Mouse (Mus musculus): ENCODE measurements around the gene Camta2. TPM values are rescaled to one million over a fixed set of nuclear protein-coding genes. Genes with fewer than 3 reads are reported as not detected.
A peak's percentile ranks its signal among the peaks of the same experiment; 100 is the strongest.

Camta2 gene
- polyA plus RNA-seq, 2 experiments: 2.1 to 2.7 TPM

DNA sequence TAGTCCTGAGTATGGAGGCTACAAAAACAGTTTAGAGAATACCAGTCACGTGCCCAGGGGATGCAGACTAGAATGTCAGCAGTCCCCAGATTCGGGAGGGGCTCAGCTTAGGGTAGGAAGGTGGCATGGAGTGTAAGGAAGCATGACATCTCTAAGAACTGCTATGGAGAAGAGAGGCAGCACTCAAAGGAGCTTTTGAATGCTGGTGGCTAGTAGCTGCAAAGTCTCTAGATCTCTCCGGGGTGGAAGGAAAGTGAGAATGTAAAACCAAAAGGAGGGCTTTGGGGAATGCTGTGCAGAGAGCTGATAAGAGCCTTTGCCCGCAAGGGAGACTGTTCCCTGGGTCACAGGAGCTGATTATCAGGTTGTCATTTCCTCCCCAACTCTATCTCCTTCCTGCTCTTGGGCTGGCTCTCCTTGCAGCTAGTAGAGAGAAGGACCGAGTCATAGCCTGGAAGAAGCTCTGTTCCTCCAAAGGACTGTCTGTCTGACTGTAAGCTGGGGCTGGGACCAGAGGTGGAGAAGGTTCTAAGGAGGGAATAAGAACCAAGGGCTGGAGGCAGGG is 49.1 kb downstream of the Camta2 start, which contains the start of gene Gp1ba:
Gene Gp1ba, plus strand, starts transcription at position 409 of the 565 bp plus-strand sequence.
- Histone ChIP-seq H3K4me2 (ENCODE audit: low read depth) (peak within 1 kb of the TSS; percentile 74), H3K27ac (peak within 1 kb of the TSS; percentile 93), H3K9me3 (ENCODE audit: control insufficient read depth, low read length) (no peaks in the 10 kb centered on the region), H3K27me3 (ENCODE audit: control insufficient read depth, insufficient read depth, low read length) (no peaks in the 10 kb centered on the region), H3K9ac (replicated peaks) (peak within 1 kb of the TSS; percentile 63), H3K36me3 (replicated peaks; ENCODE audit: control insufficient read depth, insufficient read depth, low read depth) (no peaks in the 10 kb centered on the region), H3K4me3 (ENCODE audit: insufficient read depth in 1 of 2, low read depth in 2 of 2, low read length in 2 of 2) (peak within 1 kb of the TSS; percentile 32 to 41), H3K4me1 (replicated peaks; ENCODE audit: control insufficient read depth in 2 of 2, insufficient read depth in 2 of 2, low read length in 1 of 2) (peaks cover 30 to 35% of the 10 kb centered on the region in 2 experiments)
- DNase-seq (ENCODE audit: low read depth in 3 of 3, low spot score in 3 of 3): peak in 2 of 3 experiments; percentile 65 to 66
- WGBS (ENCODE audit: insufficient replicate concordance): 3% methylated on average over 5 of the region's 5 CpGs
- ATAC-seq (ENCODE audit: insufficient read depth): peak; percentile 87
- peak; percentile 83 for TF ChIP-seq EP300 (IDR thresholded peaks at IDR 0.05; ENCODE audit: low read depth)
- no peak for TF ChIP-seq CTCF (IDR thresholded peaks at IDR 0.05; ENCODE audit: low read depth)

DNA sequence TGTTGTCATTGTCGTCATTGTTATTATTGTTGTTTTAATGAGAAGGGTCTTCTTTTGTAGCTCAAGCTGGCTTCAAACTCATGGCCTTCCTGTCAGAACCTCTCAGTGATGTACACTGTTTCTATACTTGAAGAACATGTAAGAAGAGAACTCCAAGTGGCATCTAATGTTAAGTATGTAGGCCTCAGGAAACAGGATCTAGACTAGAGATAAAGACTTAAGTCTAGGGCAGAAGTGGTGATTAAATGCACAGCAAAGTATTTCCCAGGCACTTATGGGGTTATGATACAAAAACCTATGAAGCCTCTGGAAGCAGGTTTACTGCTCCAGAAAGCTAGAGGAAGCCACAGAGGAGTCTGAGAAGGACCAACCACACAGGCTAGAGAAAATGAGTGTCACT is 49.6 kb downstream of the Camta2 start:
- ATAC-seq (ENCODE audit: insufficient read depth) (peak; percentile 18; the same call in 1 of the 2 replicates), DNase-seq (ENCODE audit: low read depth in 3 of 3, low spot score in 3 of 3) (no peak)
- WGBS (ENCODE audit: insufficient replicate concordance): 24% methylated on average over 1 of the region's 1 CpGs
- Histone ChIP-seq H3K4me2 (ENCODE audit: low read depth) (peak overlapping the region; percentile 74), H3K9ac (replicated peaks) (peak overlapping the region; percentile 63), H3K27me3 (ENCODE audit: control insufficient read depth, insufficient read depth, low read length) (no peaks in the 10 kb centered on the region), H3K4me1 (replicated peaks; ENCODE audit: control insufficient read depth in 2 of 2, insufficient read depth in 2 of 2, low read length in 1 of 2) (peaks cover 30 to 35% of the 10 kb centered on the region in 2 experiments), H3K4me3 (ENCODE audit: insufficient read depth in 1 of 2, low read depth in 2 of 2, low read length in 2 of 2) (peak overlapping the region in 1 of 2 experiments; percentile 32; a peak in 2 of 4 replicates), H3K9me3 (ENCODE audit: control insufficient read depth, low read length) (no peaks in the 10 kb centered on the region), H3K36me3 (replicated peaks; ENCODE audit: control insufficient read depth, insufficient read depth, low read depth) (no peaks in the 10 kb centered on the region), H3K27ac (peak overlapping the region; percentile 93)
- no peak for TF ChIP-seq EP300 (IDR thresholded peaks at IDR 0.05; ENCODE audit: low read depth)
- TF ChIP-seq CTCF (IDR thresholded peaks at IDR 0.05; ENCODE audit: low read depth): no peak

DNA sequence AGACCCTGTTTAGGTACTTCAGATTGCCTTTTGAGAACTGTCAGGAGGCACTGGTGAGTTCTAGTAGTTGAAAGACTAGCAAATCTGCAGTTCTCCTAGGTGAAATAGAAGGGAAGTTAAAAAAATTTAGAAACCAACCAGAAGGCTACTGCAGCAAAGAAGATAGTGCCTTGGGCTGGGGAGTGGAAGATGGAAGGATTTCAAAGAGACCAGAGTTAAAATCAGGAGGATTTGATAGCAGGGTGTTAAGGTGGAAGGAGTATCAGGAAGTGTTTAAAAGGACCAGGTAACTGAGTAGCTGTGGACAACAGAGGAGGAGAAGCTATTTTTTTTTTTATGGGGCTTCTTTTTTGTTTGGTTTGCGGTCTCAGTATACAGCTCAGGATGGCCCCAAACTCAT is 50.1 kb downstream of the Camta2 start:
- Histone ChIP-seq H3K9ac (replicated peaks) (no peak overlapping the region), H3K4me1 (replicated peaks; ENCODE audit: control insufficient read depth in 2 of 2, insufficient read depth in 2 of 2, low read length in 1 of 2) (peaks cover 30 to 35% of the 10 kb centered on the region in 2 experiments), H3K4me3 (ENCODE audit: insufficient read depth in 1 of 2, low read depth in 2 of 2, low read length in 2 of 2) (no peak overlapping the region), H3K27me3 (ENCODE audit: control insufficient read depth, insufficient read depth, low read length) (no peaks in the 10 kb centered on the region), H3K9me3 (ENCODE audit: control insufficient read depth, low read length) (no peaks in the 10 kb centered on the region), H3K36me3 (replicated peaks; ENCODE audit: control insufficient read depth, insufficient read depth, low read depth) (no peaks in the 10 kb centered on the region), H3K4me2 (ENCODE audit: low read depth) (no peak overlapping the region), H3K27ac (peak overlapping the region; percentile 93)
- DNase-seq (ENCODE audit: low read depth in 3 of 3, low spot score in 3 of 3) (no peak), ATAC-seq (ENCODE audit: insufficient read depth) (no peak)
- no peak for TF ChIP-seq CTCF (IDR thresholded peaks at IDR 0.05; ENCODE audit: low read depth)
- 70% methylated on average over 1 of the region's 1 CpGs for WGBS (ENCODE audit: insufficient replicate concordance)

DNA sequence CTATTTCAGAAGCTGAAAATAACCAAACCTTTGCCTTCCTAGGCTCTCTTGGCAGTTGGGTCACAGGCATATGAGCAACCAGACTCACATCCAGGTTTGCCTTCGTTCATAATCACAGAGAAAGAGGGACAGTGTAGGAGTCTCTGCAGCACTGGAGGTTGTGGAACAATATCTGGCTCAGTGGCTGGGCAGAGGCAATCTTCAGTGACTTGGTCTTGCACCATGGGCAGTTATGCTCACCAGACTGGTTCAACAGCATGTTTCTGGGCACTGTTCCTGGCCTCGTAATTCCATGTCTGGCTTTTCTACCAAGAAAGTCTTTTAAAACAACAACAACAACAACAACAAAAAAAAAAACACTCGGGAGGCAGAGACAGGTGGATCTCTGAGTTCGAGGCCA is 52.3 kb downstream of the Camta2 start:
- Histone ChIP-seq H3K4me2 (ENCODE audit: low read depth) (no peak overlapping the region), H3K36me3 (replicated peaks; ENCODE audit: control insufficient read depth, insufficient read depth, low read depth) (no peaks in the 10 kb centered on the region), H3K27ac (no peak overlapping the region), H3K4me3 (ENCODE audit: insufficient read depth in 1 of 2, low read depth in 2 of 2, low read length in 2 of 2) (no peak overlapping the region), H3K4me1 (replicated peaks; ENCODE audit: control insufficient read depth in 2 of 2, insufficient read depth in 2 of 2, low read length in 1 of 2) (peaks cover 30 to 35% of the 10 kb centered on the region in 2 experiments), H3K9ac (replicated peaks) (no peak overlapping the region), H3K9me3 (ENCODE audit: control insufficient read depth, low read length) (no peaks in the 10 kb centered on the region), H3K27me3 (ENCODE audit: control insufficient read depth, insufficient read depth, low read length) (no peaks in the 10 kb centered on the region)
- ATAC-seq (ENCODE audit: insufficient read depth) (no peak), DNase-seq (ENCODE audit: low read depth in 3 of 3, low spot score in 3 of 3) (no peak)
- 68% methylated on average over 4 of the region's 4 CpGs for WGBS (ENCODE audit: insufficient replicate concordance)
- TF ChIP-seq CTCF (IDR thresholded peaks at IDR 0.05; ENCODE audit: low read depth) (no peak), EP300 (IDR thresholded peaks at IDR 0.05; ENCODE audit: low read depth) (no peak)

DNA sequence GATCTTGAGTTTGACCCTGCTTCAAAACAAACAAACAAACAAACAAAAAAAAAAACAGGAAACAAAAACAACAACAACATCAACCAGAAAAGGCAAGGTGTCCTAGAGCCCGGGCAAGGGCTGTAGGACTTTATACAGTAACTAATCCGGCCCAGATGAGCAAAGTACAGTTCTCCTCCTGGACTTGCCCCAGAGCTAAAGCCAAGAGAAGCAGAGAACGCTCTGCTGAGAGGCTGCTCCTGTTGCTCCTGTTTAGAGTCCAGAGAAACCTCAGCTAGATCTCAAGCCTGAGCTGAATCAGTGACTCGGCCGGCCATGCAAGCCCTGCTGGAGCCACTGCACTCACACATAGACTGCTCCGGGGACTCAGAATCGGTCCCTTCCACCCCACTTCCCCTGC is 57.8 kb downstream of the Camta2 start:
- no peak for ATAC-seq (ENCODE audit: insufficient read depth)
- H3K9ac ChIP-seq (replicated peaks): peak overlapping the region; percentile 9; the same call in 1 of the 2 replicates
- H3K27me3 ChIP-seq (ENCODE audit: control insufficient read depth, insufficient read depth, low read length): no peaks in the 10 kb centered on the region
- H3K4me3 ChIP-seq (ENCODE audit: insufficient read depth in 1 of 2, low read depth in 2 of 2, low read length in 2 of 2): no peak overlapping the region
- no peak overlapping the region for H3K27ac ChIP-seq
- H3K36me3 ChIP-seq (replicated peaks; ENCODE audit: control insufficient read depth, insufficient read depth, low read depth): no peaks in the 10 kb centered on the region
- H3K4me1 ChIP-seq (replicated peaks; ENCODE audit: control insufficient read depth in 2 of 2, insufficient read depth in 2 of 2, low read length in 1 of 2): peaks cover 3 to 4% of the 10 kb centered on the region in 2 experiments; a peak in 2 of 4 replicates
- TF ChIP-seq EP300 (IDR thresholded peaks at IDR 0.05; ENCODE audit: low read depth) (no peak), CTCF (IDR thresholded peaks at IDR 0.05; ENCODE audit: low read depth) (no peak)
- WGBS (ENCODE audit: insufficient replicate concordance): 29% methylated on average over 7 of the region's 7 CpGs
- no peak for DNase-seq (ENCODE audit: low read depth in 3 of 3, low spot score in 3 of 3)
- no peaks in the 10 kb centered on the region for H3K9me3 ChIP-seq (ENCODE audit: control insufficient read depth, low read length)
- peak overlapping the region; percentile 13; the same call in 1 of the 2 replicates for H3K4me2 ChIP-seq (ENCODE audit: low read depth)
